Comparison of ENCODE assay signal across 30 mouse cellular contexts in genomic region chr5:101728304-101728905, GRCm38 (mm10). TPM values are rescaled to one million over a fixed set of nuclear protein-coding genes. Genes with fewer than 3 reads are reported as not detected.
DNase-seq lines count a peak whose midpoint lies in the region; ATAC-seq and TF ChIP-seq lines count a peak whose summit lies in the region.
"Had no signal": no experiment of that assay in that cellular context is flagged by ENCODE, and none has a peak within 500 bp of the region (broad histone marks: within the 10 kb centered on the region; RNA-seq: fewer than 3 reads in every experiment).

No protein-coding gene starts in this region.

- peak; percentile 18 for DNase-seq in heart, adult 11 months
- no peak for DNase-seq in heart, adult 8-10 months (ENCODE audit: low spot score)
- peak; percentile 82 for DNase-seq in kidney, postnatal 14 days
- DNase-seq in thymus, adult 2 months, result no peak
- no peak for DNase-seq in right cerebral cortex, adult 18-20 months
- DNase-seq in adrenal gland, postnatal 4 days (ENCODE audit: low spot score in 2 of 2), result no peak
- DNase-seq: adrenal gland, postnatal 10 days; cerebellum, adult 11 months; cerebellum, adult 9-10 months; cerebellum, postnatal 36 days; forebrain, postnatal 0 days; gastrocnemius, postnatal 14 days; heart, postnatal 36 days; liver, postnatal 0 days; right cerebral cortex, postnatal 14 days; thymus, postnatal 14 days had no signal

- no peak overlapping the region for H3K4me3 ChIP-seq in kidney, embryonic 14.5 days (ENCODE audit: low read length)
- no peak overlapping the region for H3K4me3 ChIP-seq in thymus, adult 2 months (ENCODE audit: control insufficient read depth, insufficient read depth, low read length)
- H3K4me3 ChIP-seq: embryonic facial prominence, embryonic 12.5 days; erythroblast, embryonic 14.5 days; forebrain, embryonic 12.5 days; hindbrain, embryonic 12.5 days; intestine, embryonic 15.5 days; limb, embryonic 13.5 days; liver, embryonic 12.5 days; midbrain, embryonic 13.5 days had no signal

- H3K27me3 ChIP-seq in kidney, embryonic 14.5 days (ENCODE audit: control insufficient read depth, insufficient read depth, low read length), result no peaks in the 10 kb centered on the region
- H3K27me3 ChIP-seq in thymus, adult 2 months (ENCODE audit: control insufficient read depth, insufficient read depth, low read length), result no peaks in the 10 kb centered on the region
- H3K27me3 ChIP-seq: embryonic facial prominence, embryonic 12.5 days; forebrain, embryonic 12.5 days; hindbrain, embryonic 12.5 days; intestine, embryonic 15.5 days; limb, embryonic 13.5 days; liver, embryonic 12.5 days; midbrain, embryonic 13.5 days had no signal

- H3K27ac ChIP-seq in kidney, embryonic 14.5 days (ENCODE audit: low read depth, low read length), result peak overlapping the region; percentile 11; the same call in 1 of the 2 replicates
- H3K27ac ChIP-seq in thymus, adult 2 months (ENCODE audit: control insufficient read depth, insufficient read depth, low read length), result no peak overlapping the region
- H3K27ac ChIP-seq: embryonic facial prominence, embryonic 12.5 days; forebrain, embryonic 12.5 days; hindbrain, embryonic 12.5 days; hindbrain, postnatal 0 days; intestine, embryonic 15.5 days; limb, embryonic 13.5 days; liver, embryonic 12.5 days; macrophage; midbrain, embryonic 13.5 days had no signal

- 66% methylated on average over 8 of the region's 8 CpGs for WGBS in kidney, embryonic 14.5 days
- 93% methylated on average over 8 of the region's 8 CpGs for WGBS in thymus, adult 2 months

- TF ChIP-seq POLR2A in thymus, adult 2 months (IDR thresholded peaks at IDR 0.05; ENCODE audit: control insufficient read depth, extremely low read depth, insufficient read depth, low read length, poor library complexity), result no peak

- H3K36me3 ChIP-seq in kidney, embryonic 14.5 days (ENCODE audit: control insufficient read depth, insufficient read depth, low read length), result no peaks in the 10 kb centered on the region
- no peaks in the 10 kb centered on the region for H3K36me3 ChIP-seq in thymus, adult 2 months (ENCODE audit: control insufficient read depth, insufficient read depth, low read length)
- H3K36me3 ChIP-seq: embryonic facial prominence, embryonic 12.5 days; forebrain, embryonic 12.5 days; G1E; hindbrain, embryonic 12.5 days; intestine, embryonic 15.5 days; limb, embryonic 13.5 days; liver, embryonic 12.5 days; midbrain, embryonic 13.5 days had no signal

- H3K9ac ChIP-seq in kidney, embryonic 14.5 days (ENCODE audit: low read depth, low read length), result no peak overlapping the region
- H3K9ac ChIP-seq: embryonic facial prominence, embryonic 12.5 days; forebrain, embryonic 12.5 days; forebrain, postnatal 0 days; hindbrain, embryonic 12.5 days; intestine, embryonic 15.5 days; limb, embryonic 13.5 days; liver, embryonic 12.5 days; liver, postnatal 0 days; midbrain, embryonic 13.5 days had no signal

- no peak for TF ChIP-seq CTCF in thymus, adult 2 months (IDR thresholded peaks at IDR 0.05; ENCODE audit: borderline replicate concordance, control insufficient read depth, extremely low read depth, insufficient read depth, low read length, poor library complexity)

- H3K9me3 ChIP-seq in kidney, embryonic 14.5 days (ENCODE audit: control insufficient read depth, low read length), result no peaks in the 10 kb centered on the region
- H3K9me3 ChIP-seq: embryonic facial prominence, embryonic 12.5 days; forebrain, embryonic 12.5 days; hindbrain, embryonic 12.5 days; intestine, embryonic 15.5 days; limb, embryonic 13.5 days; liver, embryonic 12.5 days; midbrain, embryonic 13.5 days had no signal

- 0 out of 2 replicates have a peak, but pooled peaks cover 2% of the 10 kb centered on the region for H3K4me1 ChIP-seq in kidney, embryonic 14.5 days (ENCODE audit: control insufficient read depth, insufficient read depth, low read length)
- H3K4me1 ChIP-seq in thymus, adult 2 months (replicated peaks; ENCODE audit: control insufficient read depth, insufficient read depth, low read length), result no peaks in the 10 kb centered on the region
- H3K4me1 ChIP-seq: embryonic facial prominence, embryonic 12.5 days; forebrain, embryonic 12.5 days; hindbrain, embryonic 12.5 days; intestine, embryonic 15.5 days; limb, embryonic 13.5 days; liver, embryonic 12.5 days; midbrain, embryonic 13.5 days had no signal

- ATAC-seq in kidney, embryonic 14.5 days (ENCODE audit: low FRiP score, low TSS enrichment), result peak; percentile 47; the same call in 1 of the 2 replicates
- ATAC-seq: forebrain, postnatal 0 days; hindbrain, postnatal 0 days; intestine, embryonic 15.5 days; liver, embryonic 12.5 days; liver, postnatal 0 days; midbrain, embryonic 13.5 days had no signal

- H3K4me2 ChIP-seq in kidney, embryonic 14.5 days (replicated peaks; ENCODE audit: low read depth, low read length), result no peak overlapping the region
- H3K4me2 ChIP-seq: embryonic facial prominence, embryonic 12.5 days; forebrain, embryonic 12.5 days; heart, embryonic 11.5 days; hindbrain, embryonic 12.5 days; intestine, embryonic 15.5 days; limb, embryonic 13.5 days; liver, embryonic 12.5 days; midbrain, embryonic 13.5 days had no signal

RNA-seq across cellular contexts. Expression of gene Cds1, which starts 36.5 kb away (rescaled TPM):
- total RNA-seq in heart, adult 8-10 months (2022), result 10 to 100 TPM; 26.9 to 45.0 (median 34.1) TPM
- 6.4 and 10.9 TPM in 2 replicates for polyA plus RNA-seq in kidney, embryonic 14.5 days (2014; fragmentation: Nextera tagmentation; extraction: Ambion mirVana)
- polyA plus RNA-seq in thymus, adult 2 months (2012; rRNA removed), result 16.2 and 22.7 TPM in 2 replicates
- 1 to 10 TPM; 7.3 to 10.0 TPM for total RNA-seq in adrenal gland, postnatal 4 days (2021)
- total RNA-seq: G1E; megakaryocyte-erythroid progenitor cell, adult 5-6 weeks had no signal
- polyA plus RNA-seq: erythroblast, embryonic 14.5 days; G1E had no signal

Comparison
In these comparisons a context has a peak if more than half of its experiments do, and no peak if none do; other contexts are left out.
1. DNase-seq: peak in heart, adult 11 months (single experiment) and kidney, postnatal 14 days (single experiment); none in heart, adult 8-10 months (single experiment), thymus, adult 2 months (single experiment), right cerebral cortex, adult 18-20 months (single experiment) and adrenal gland, postnatal 4 days (0 of 2).